Mouse (Mus musculus) liver, embryonic 14.5 days (tissue): ENCODE results near the gene Fbxo24.

Experiments
- CTCF ChIP-seq: IDR thresholded peaks from 2 replicates; pipeline ENCODE4 v1.5.1; 2016; ENCODE audit warnings: antibody characterized with exemption, low read depth, control low read depth
- EP300 ChIP-seq: IDR thresholded peaks from 2 replicates; pipeline ENCODE4 v1.6.1; 2016; ENCODE audit warnings: antibody characterized with exemption, low read depth

DNA sequence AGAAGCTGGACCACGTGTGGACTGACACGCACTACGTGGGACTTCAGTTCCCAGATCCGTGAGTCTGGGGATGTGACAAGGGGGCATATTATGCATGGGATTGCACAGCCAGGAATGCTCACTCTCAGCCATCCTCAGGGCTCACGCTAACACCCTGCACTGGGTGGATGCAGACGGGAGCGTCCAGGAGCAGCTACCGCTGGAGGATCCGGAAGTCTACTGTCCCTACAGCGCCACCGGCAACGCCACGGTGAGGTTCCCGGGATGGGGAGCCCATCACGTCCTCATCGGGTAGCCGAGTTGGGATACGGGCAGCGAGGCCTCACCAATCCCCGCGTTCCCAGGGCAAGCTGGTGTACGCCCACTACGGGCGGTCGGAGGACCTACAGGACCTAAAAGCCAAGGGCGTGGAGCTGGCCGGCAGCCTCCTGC is 54.3 kb downstream of the Fbxo24 start:
- no peak; the same call in 1 of the 2 replicates for TF ChIP-seq CTCF
- no peak for TF ChIP-seq EP300
